Comparison of ENCODE assay signal across 31 mouse cellular contexts in the genomic region with DNA sequence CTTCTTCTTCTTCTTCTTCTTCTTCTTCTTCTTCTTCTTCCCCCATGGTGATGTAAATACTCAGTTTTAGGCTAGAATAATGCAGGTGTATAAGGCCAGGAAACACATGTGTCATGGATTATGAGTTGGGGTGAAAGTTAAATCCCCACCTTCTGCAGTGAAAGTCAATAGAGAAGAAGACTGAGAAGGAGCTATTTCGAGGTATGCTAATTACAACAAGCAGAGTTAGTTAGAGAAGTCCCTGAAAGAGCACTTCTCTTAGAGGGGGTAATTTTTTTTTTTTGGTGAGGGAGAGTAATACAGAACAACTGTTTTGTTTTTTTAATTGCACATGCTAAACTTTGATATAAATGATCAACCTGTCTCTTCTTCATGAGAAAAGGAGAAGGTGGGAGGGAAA.
"Had no signal": no experiment of that assay in that cellular context is flagged by ENCODE, and none has a peak within 500 bp of the region (broad histone marks: within the 10 kb centered on the region; RNA-seq: fewer than 3 reads in every experiment).

No protein-coding gene starts in this region.

- H3K4me2 ChIP-seq: heart, embryonic 11.5 days; heart, embryonic 12.5 days; heart, embryonic 13.5 days; heart, embryonic 15.5 days; hindbrain, embryonic 12.5 days; hindbrain, embryonic 13.5 days; hindbrain, embryonic 14.5 days; hindbrain, embryonic 15.5 days; intestine, embryonic 15.5 days; kidney, embryonic 15.5 days had no signal

- DNase-seq: heart, postnatal 10 days; heart, postnatal 14 days; heart, postnatal 36 days; heart, postnatal 4 days; kidney, adult 11 months; kidney, adult 18-20 months; kidney, adult 8-10 months; kidney, adult 9 months; kidney, postnatal 14 days; kidney, postnatal 36 days; layer of hippocampus, adult 9-11 months; layer of hippocampus, postnatal 36 days had no signal

- ATAC-seq: hindbrain, embryonic 16.5 days; hindbrain, postnatal 0 days; inflammation-experienced regulatory T-cells, adult 6 months; intestine, embryonic 15.5 days; intestine, embryonic 16.5 days; intestine, postnatal 0 days had no signal

- H3K4me1 ChIP-seq: heart, embryonic 12.5 days; heart, embryonic 15.5 days; intestine, embryonic 15.5 days had no signal

- H3K27ac ChIP-seq: heart, embryonic 13.5 days; heart, embryonic 15.5 days; hindbrain, embryonic 12.5 days; hindbrain, embryonic 13.5 days; hindbrain, embryonic 14.5 days; hindbrain, embryonic 15.5 days; hindbrain, postnatal 0 days; intestine, embryonic 15.5 days; kidney, embryonic 15.5 days; kidney, postnatal 0 days; layer of hippocampus, adult 2 months; left cerebral cortex, adult 2 months had no signal

- H3K9ac ChIP-seq: heart, embryonic 12.5 days; heart, embryonic 13.5 days; heart, embryonic 15.5 days; hindbrain, embryonic 12.5 days; hindbrain, embryonic 13.5 days; hindbrain, embryonic 14.5 days; hindbrain, embryonic 15.5 days; intestine, embryonic 15.5 days; kidney, embryonic 15.5 days had no signal

- H3K4me3 ChIP-seq: heart, embryonic 12.5 days; heart, embryonic 13.5 days; heart, embryonic 15.5 days; hindbrain, embryonic 10.5 days; hindbrain, embryonic 12.5 days; hindbrain, embryonic 13.5 days; hindbrain, embryonic 15.5 days; intestine, embryonic 15.5 days; kidney, embryonic 15.5 days; layer of hippocampus, adult 2 months; left cerebral cortex, adult 2 months had no signal

- H3K9me3 ChIP-seq: heart, embryonic 15.5 days; hindbrain, embryonic 12.5 days; hindbrain, embryonic 13.5 days; hindbrain, embryonic 15.5 days; intestine, embryonic 15.5 days; kidney, embryonic 15.5 days had no signal

- H3K36me3 ChIP-seq: heart, embryonic 12.5 days; heart, embryonic 13.5 days; heart, embryonic 15.5 days; hindbrain, embryonic 10.5 days; hindbrain, embryonic 12.5 days; hindbrain, embryonic 13.5 days; hindbrain, embryonic 15.5 days; intestine, embryonic 15.5 days; kidney, embryonic 15.5 days had no signal

- H3K27me3 ChIP-seq: hindbrain, embryonic 12.5 days; hindbrain, embryonic 13.5 days; hindbrain, embryonic 15.5 days; intestine, embryonic 15.5 days; kidney, embryonic 15.5 days had no signal
